Comparison of ENCODE assay signal across 11 mouse cellular contexts in the genomic region with DNA sequence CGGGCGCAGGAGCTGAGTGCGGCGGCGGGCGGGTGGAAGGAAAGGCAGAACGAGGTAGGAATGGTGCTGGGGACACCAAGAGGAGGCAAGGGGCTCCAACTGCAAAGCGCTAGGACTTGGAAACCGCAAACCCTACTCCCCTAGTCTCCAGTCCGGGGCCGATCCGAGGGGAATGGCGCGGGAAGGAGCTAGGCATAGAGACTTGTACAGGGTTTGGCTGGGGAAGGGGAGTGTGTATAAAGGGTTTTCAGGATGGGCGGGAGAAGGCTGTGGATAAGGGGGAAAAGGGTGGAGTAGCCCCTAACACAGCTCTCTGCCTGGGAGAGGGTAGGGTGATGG. TPM values are rescaled to one million over a fixed set of nuclear protein-coding genes. Genes with fewer than 3 reads are reported as not detected.
DNase-seq lines count a peak whose midpoint lies in the region; ATAC-seq lines count a peak whose summit lies in the region.
"Had no signal": no experiment of that assay in that cellular context is flagged by ENCODE, and none has a peak within 500 bp of the region (broad histone marks: within the 10 kb centered on the region; RNA-seq: fewer than 3 reads in every experiment).

No protein-coding gene starts in this region.

- no peaks in the 10 kb centered on the region for H3K4me1 ChIP-seq in heart, embryonic 12.5 days (replicated peaks)
- H3K4me1 ChIP-seq in hindbrain, embryonic 12.5 days, result no peaks in the 10 kb centered on the region
- no peaks in the 10 kb centered on the region for H3K4me1 ChIP-seq in midbrain, embryonic 12.5 days

- H3K9me3 ChIP-seq in heart, embryonic 12.5 days (replicated peaks), result peaks cover 15% of the 10 kb centered on the region
- H3K9me3 ChIP-seq in hindbrain, embryonic 12.5 days (replicated peaks), result peaks cover 9% of the 10 kb centered on the region
- H3K9me3 ChIP-seq in midbrain, embryonic 12.5 days, result peaks cover 7% of the 10 kb centered on the region; the same call in 1 of the 2 replicates

- no peak for ATAC-seq in heart, embryonic 12.5 days (ENCODE audit: insufficient number of reproducible peaks, low FRiP score)
- ATAC-seq in hindbrain, embryonic 12.5 days (ENCODE audit: low FRiP score), result 0 out of 2 replicates have a peak, but pooled peaks have one; percentile 35
- ATAC-seq in midbrain, embryonic 12.5 days (ENCODE audit: low FRiP score, low read depth), result peak; percentile 41; the same call in 1 of the 2 replicates

- H3K4me3 ChIP-seq in heart, embryonic 12.5 days, result peak overlapping the region; percentile 55
- peak overlapping the region; percentile 42 for H3K4me3 ChIP-seq in hindbrain, embryonic 12.5 days
- H3K4me3 ChIP-seq in midbrain, embryonic 12.5 days, result peak overlapping the region; percentile 49

- H3K36me3 ChIP-seq in heart, embryonic 12.5 days, result no peaks in the 10 kb centered on the region
- no peaks in the 10 kb centered on the region for H3K36me3 ChIP-seq in hindbrain, embryonic 12.5 days
- H3K36me3 ChIP-seq in midbrain, embryonic 12.5 days, result no peaks in the 10 kb centered on the region

- peak overlapping the region; percentile 84 for H3K4me2 ChIP-seq in heart, embryonic 12.5 days
- H3K4me2 ChIP-seq in hindbrain, embryonic 12.5 days (replicated peaks), result peak overlapping the region; percentile 63
- H3K4me2 ChIP-seq in midbrain, embryonic 12.5 days (replicated peaks), result peak overlapping the region; percentile 62

- H3K27ac ChIP-seq in heart, embryonic 12.5 days (ENCODE audit: poor library complexity, severe bottlenecking), result no peak overlapping the region
- H3K27ac ChIP-seq in hindbrain, embryonic 12.5 days, result no peak overlapping the region
- no peak overlapping the region for H3K27ac ChIP-seq in midbrain, embryonic 12.5 days (replicated peaks)

- no peak for DNase-seq in heart, adult 8-10 months (ENCODE audit: low spot score)
- DNase-seq in R1 (ENCODE audit: low read depth, low spot score), result peak; percentile 23
- no peak for DNase-seq in spleen, postnatal 14 days (ENCODE audit: low spot score in 2 of 2)
- no peak for DNase-seq in gastrocnemius, postnatal 14 days
- no peak for DNase-seq in urinary bladder, adult 2 months (ENCODE audit: low spot score)
- DNase-seq: heart, postnatal 4 days had no signal

- peak overlapping the region; percentile 41; the same call in 1 of the 2 replicates for H3K9ac ChIP-seq in heart, embryonic 12.5 days
- peak overlapping the region; percentile 35; the same call in 1 of the 2 replicates for H3K9ac ChIP-seq in hindbrain, embryonic 12.5 days
- H3K9ac ChIP-seq in midbrain, embryonic 12.5 days (replicated peaks), result peak overlapping the region; percentile 50

- peaks cover 88% of the 10 kb centered on the region for H3K27me3 ChIP-seq in heart, embryonic 12.5 days (replicated peaks)
- H3K27me3 ChIP-seq in hindbrain, embryonic 12.5 days, result peaks cover 87% of the 10 kb centered on the region
- peaks cover 85% of the 10 kb centered on the region for H3K27me3 ChIP-seq in midbrain, embryonic 12.5 days

- intact Hi-C loops in gastrocnemius, postnatal 14 days (cut with DNase I; ENCODE audit: low total_unique reads), result no loop called here

- 4% methylated on average over 15 of the region's 15 CpGs for WGBS in heart, embryonic 12.5 days
- 13% methylated on average over 15 of the region's 15 CpGs for WGBS in hindbrain, embryonic 12.5 days
- WGBS in midbrain, embryonic 12.5 days, result 16% methylated on average over 15 of the region's 15 CpGs

RNA-seq across cellular contexts. Expression of gene Gpr50, which starts 1.2 kb away (rescaled TPM):
- polyA plus RNA-seq in heart, embryonic 12.5 days (2016; fragmentation: Nextera tagmentation; extraction: Ambion mirVana), result 1.3 and 1.5 TPM in 2 replicates
- not detected for total RNA-seq in heart, adult 8-10 months (2022)
- 1.3 and 1.8 TPM in 2 replicates for polyA plus RNA-seq in hindbrain, embryonic 12.5 days (2016; fragmentation: Nextera tagmentation; extraction: Ambion mirVana)
- 0.78 and 1.1 TPM in 2 replicates for polyA plus RNA-seq in midbrain, embryonic 12.5 days (2016; fragmentation: Nextera tagmentation; extraction: Ambion mirVana)
- total RNA-seq in gastrocnemius, postnatal 14 days (2021), result 1 to 10 TPM; 1.8 to 3.1 TPM
- 0.04 and 0.18 TPM in 2 replicates for polyA plus RNA-seq in urinary bladder, adult 2 months (2012; rRNA removed)
- total RNA-seq: megakaryocyte progenitor cell, adult 5-6 weeks had no signal
- polyA plus RNA-seq: C2C12 had no signal
